In genomic region chr3:108590786-108591529, GRCm38 (mm10) we compare ENCODE assay signal across 8 mouse cellular contexts. TPM values are rescaled to one million over a fixed set of nuclear protein-coding genes. Genes with fewer than 3 reads are reported as not detected.
A peak's percentile ranks its signal among the peaks of the same experiment; 100 is the strongest.
DNase-seq lines count a peak whose midpoint lies in the region; ATAC-seq and TF ChIP-seq lines count a peak whose summit lies in the region.

Gene Wdr47 (plus strand): TSS chr3:108591279.

- H3K4me1 ChIP-seq in hindbrain, embryonic 10.5 days (replicated peaks), result peaks cover 22% of the 10 kb centered on the region
- H3K4me1 ChIP-seq in lung, postnatal 0 days (ENCODE audit: insufficient read depth, low read depth, low read length), result no peaks in the 10 kb centered on the region

- H3K9me3 ChIP-seq in hindbrain, embryonic 10.5 days, result no peaks in the 10 kb centered on the region
- no peaks in the 10 kb centered on the region for H3K9me3 ChIP-seq in lung, postnatal 0 days (ENCODE audit: low read length)

- no peaks in the 10 kb centered on the region for H3K36me3 ChIP-seq in hindbrain, embryonic 10.5 days
- no peaks in the 10 kb centered on the region for H3K36me3 ChIP-seq in lung, postnatal 0 days (ENCODE audit: insufficient read depth, low read length)

- peak within 1 kb of the TSS; percentile 97 for H3K4me2 ChIP-seq in lung, postnatal 0 days (replicated peaks; ENCODE audit: low read depth, low read length)

- WGBS in hindbrain, embryonic 10.5 days, result 6% methylated on average over 44 of the region's 44 CpGs
- WGBS in lung, postnatal 0 days, result 5% methylated on average over 39 of the region's 44 CpGs

- TF ChIP-seq CTCF in lung, postnatal 0 days (IDR thresholded peaks at IDR 0.05), result no peak

- peak within 1 kb of the TSS; percentile 68 for H3K9ac ChIP-seq in lung, postnatal 0 days (replicated peaks; ENCODE audit: low read depth)

- TF ChIP-seq EP300 in lung, postnatal 0 days (IDR thresholded peaks at IDR 0.05), result no peak

- peak within 1 kb of the TSS; percentile 92 for H3K27ac ChIP-seq in hindbrain, embryonic 10.5 days
- peak within 1 kb of the TSS; percentile 76 for H3K27ac ChIP-seq in lung, postnatal 0 days (ENCODE audit: low read length)

- H3K27me3 ChIP-seq in hindbrain, embryonic 10.5 days (ENCODE audit: insufficient read depth, poor library complexity, severe bottlenecking), result no peaks in the 10 kb centered on the region
- H3K27me3 ChIP-seq in lung, postnatal 0 days (replicated peaks; ENCODE audit: insufficient read depth, low read length), result no peaks in the 10 kb centered on the region

- peak within 1 kb of the TSS; percentile 99 for H3K4me3 ChIP-seq in hindbrain, embryonic 10.5 days
- peak within 1 kb of the TSS; percentile 92 for H3K4me3 ChIP-seq in lung, postnatal 0 days (ENCODE audit: low read depth, low read length)

- DNase-seq in MN1 (ENCODE audit: low spot score), result peak; percentile 96
- peak; percentile 93 for DNase-seq in cerebellum, adult 9-10 months
- DNase-seq in hindbrain, embryonic 10.5 days (ENCODE audit: low spot score), result peak; percentile 97
- peak; percentile 97 for DNase-seq in layer of hippocampus, adult 9-11 months
- peak; percentile 98 for DNase-seq in lung, postnatal 0 days (ENCODE audit: low spot score)
- DNase-seq in ovary, postnatal 14 days (ENCODE audit: low spot score), result peak; percentile 92
- peak; percentile 98 for DNase-seq in thymus, postnatal 14 days

- ATAC-seq in frontal cortex, adult (ENCODE audit: low TSS enrichment), result peak; percentile 95
- ATAC-seq in lung, postnatal 0 days, result peak; percentile 100

RNA-seq across cellular contexts. Expression of gene Wdr47, which starts in this region (rescaled TPM):
- 22.6 and 35.1 TPM in 2 replicates for polyA plus RNA-seq in hindbrain, embryonic 10.5 days (2016; fragmentation: Nextera tagmentation; extraction: Ambion mirVana)
- polyA plus RNA-seq in lung, postnatal 0 days (2015; fragmentation: Nextera tagmentation; extraction: Ambion mirVana), result 7.8 and 8.2 TPM in 2 replicates

Comparison
In these comparisons a context has a peak if more than half of its experiments do, and no peak if none do; other contexts are left out.
1. Peak in every context shown above with its lines: DNase-seq, ATAC-seq, H3K4me3 ChIP-seq and H3K27ac ChIP-seq.